Mouse (Mus musculus) small intestine, adult 2 months (tissue): ENCODE results near the gene 1700069L16Rik.

Experiments used
- CTCF ChIP-seq: fragments of 200-500 bp; IDR thresholded peaks from 2 replicates; pipeline ENCODE4 v1.5.1; 2012; ENCODE audit warnings: low read depth, mild to moderate bottlenecking, control low read depth, inconsistent platforms, low read length, moderate library complexity, mixed read lengths; ENCODE audit not compliant: insufficient replicate concordance, insufficient read length; ENCODE audit errors: extremely low read depth
- POLR2A ChIP-seq: fragments of 200-500 bp; IDR thresholded peaks from 2 replicates; pipeline ENCODE4 v1.6.1; 2012; ENCODE audit warnings: low read depth, mild to moderate bottlenecking, control low read depth, inconsistent platforms, low read length, moderate library complexity

GRCm38 (mm10) chr5:113722224-113723013 is 2.2 kb downstream of the 1700069L16Rik start:
- TF ChIP-seq POLR2A (no peak), CTCF (no peak)
